Mouse (Mus musculus) neural tube, embryonic 15.5 days (tissue): ENCODE results near the gene Cnpy3. TPM values are rescaled to one million over a fixed set of nuclear protein-coding genes. Genes with fewer than 3 reads are reported as not detected.

Source experiments
- ATAC-seq: fragments of 200-750 bp; cut with Nextera tagmentation; 2 replicates; pipeline ENCODE4 v1.8.0; 2017; ENCODE audit warnings: mild to moderate bottlenecking, moderate TSS enrichment, moderate library complexity; ENCODE audit not compliant: low FRiP score
- H3K27ac ChIP-seq: fragments of 300-500 bp; sonication (generic); replicated peaks from 2 replicates; pipeline ENCODE4 v1.5.1; 2015; ENCODE audit warnings: mild to moderate bottlenecking, inconsistent platforms
- H3K27me3 ChIP-seq: fragments of 300-500 bp; sonication (generic); replicated peaks from 2 replicates; pipeline ENCODE4 v1.6.1; 2015; ENCODE audit warnings: inconsistent platforms
- H3K36me3 ChIP-seq: fragments of 300-500 bp; sonication (generic); 2 replicates; pipeline ENCODE4 v1.6.1; 2015; ENCODE audit warnings: inconsistent platforms
- H3K4me1 ChIP-seq: fragments of 300-500 bp; sonication (generic); 2 replicates; pipeline ENCODE4 v1.6.1; 2015; ENCODE audit warnings: inconsistent platforms
- H3K4me2 ChIP-seq: fragments of 300-500 bp; sonication (generic); 2 replicates; pipeline ENCODE4 v1.6.1; 2015; ENCODE audit warnings: inconsistent platforms, mild to moderate bottlenecking, moderate library complexity
- H3K4me3 ChIP-seq: fragments of 300-500 bp; sonication (generic); replicated peaks from 2 replicates; pipeline ENCODE4 v1.5.1; 2015; ENCODE audit warnings: mild to moderate bottlenecking, inconsistent platforms
- H3K9ac ChIP-seq: fragments of 300-500 bp; sonication (generic); replicated peaks from 2 replicates; pipeline ENCODE4 v1.6.1; 2015; ENCODE audit warnings: mild to moderate bottlenecking, inconsistent platforms
- H3K9me3 ChIP-seq: fragments of 300-500 bp; sonication (generic); replicated peaks from 2 replicates; pipeline ENCODE4 v1.6.1; 2016; ENCODE audit warnings: inconsistent platforms
- WGBS: fragments of 180-500 bp; shearing (Covaris S2); methylation state at CpG from one replicate; pipeline ENCODE4 v1.1.7; 2015; ENCODE audit warnings: mixed read lengths; 5-methylcytosine and 5-hydroxymethylcytosine counted together
- polyA plus RNA-seq: library from polyadenylated mRNA; unstranded; fragments of >200 nt; fragmentation: Nextera tagmentation; extraction: Ambion mirVana; gene quantifications from 2 replicates; pipeline ENCODE4 v1.2.1, GENCODE M21; 2015

Cnpy3 gene
- polyA plus RNA-seq, 1 experiment from 2014 or later, result 72.2 TPM

- no peak within 1 kb of the TSS for H3K9ac ChIP-seq
- 18% methylated on average over 24 of the region's 24 CpGs for WGBS
- ATAC-seq, result no peak
Observed at GRCm38 (mm10) chr17:46728904-46729318, 23.1 kb downstream of the Cnpy3 start, which contains the start of gene Gnmt. TSS of gene Gnmt (minus strand) at chr17:46729168.

GRCm38 (mm10) chr17:46728496-46728895 lies 23.5 kb downstream of the Cnpy3 start:
- peak overlapping the region; percentile 13; the same call in 1 of the 2 replicates for H3K4me2 ChIP-seq
- peaks cover 7% of the 10 kb centered on the region for H3K27me3 ChIP-seq
- 0 out of 2 replicates have a peak, but pooled peaks cover 11% of the 10 kb centered on the region for H3K36me3 ChIP-seq
- H3K4me3 ChIP-seq, result no peak overlapping the region
- H3K9me3 ChIP-seq, result no peaks in the 10 kb centered on the region
- 47% methylated on average over 11 of the region's 11 CpGs for WGBS
- no peaks in the 10 kb centered on the region for H3K4me1 ChIP-seq
- H3K9ac ChIP-seq, result no peak overlapping the region
- no peak for ATAC-seq
- no peak overlapping the region for H3K27ac ChIP-seq

More at GRCm38 (mm10) chr17:46728904-46729318, 23.1 kb downstream of the Cnpy3 start, which contains the start of gene Gnmt:
- Histone ChIP-seq H3K9me3 (no peaks in the 10 kb centered on the region), H3K27ac (no peak within 1 kb of the TSS), H3K4me3 (no peak within 1 kb of the TSS), H3K27me3 (peaks cover 7% of the 10 kb centered on the region), H3K4me1 (no peaks in the 10 kb centered on the region), H3K4me2 (peak within 1 kb of the TSS; percentile 13; the same call in 1 of the 2 replicates), H3K36me3 (0 out of 2 replicates have a peak, but pooled peaks cover 7% of the 10 kb centered on the region)

GRCm38 (mm10) chr17:46728021-46728420 lies 24.0 kb downstream of the Cnpy3 start:
- WGBS, result 43% methylated on average over 6 of the region's 6 CpGs
- H3K9me3 ChIP-seq, result no peaks in the 10 kb centered on the region
- H3K27me3 ChIP-seq, result peaks cover 7% of the 10 kb centered on the region
- no peak overlapping the region for H3K9ac ChIP-seq
- no peak for ATAC-seq
- H3K27ac ChIP-seq, result no peak overlapping the region
- H3K36me3 ChIP-seq, result 0 out of 2 replicates have a peak, but pooled peaks cover 12% of the 10 kb centered on the region
- H3K4me3 ChIP-seq, result no peak overlapping the region
- no peaks in the 10 kb centered on the region for H3K4me1 ChIP-seq
- H3K4me2 ChIP-seq, result no peak overlapping the region

DNA sequence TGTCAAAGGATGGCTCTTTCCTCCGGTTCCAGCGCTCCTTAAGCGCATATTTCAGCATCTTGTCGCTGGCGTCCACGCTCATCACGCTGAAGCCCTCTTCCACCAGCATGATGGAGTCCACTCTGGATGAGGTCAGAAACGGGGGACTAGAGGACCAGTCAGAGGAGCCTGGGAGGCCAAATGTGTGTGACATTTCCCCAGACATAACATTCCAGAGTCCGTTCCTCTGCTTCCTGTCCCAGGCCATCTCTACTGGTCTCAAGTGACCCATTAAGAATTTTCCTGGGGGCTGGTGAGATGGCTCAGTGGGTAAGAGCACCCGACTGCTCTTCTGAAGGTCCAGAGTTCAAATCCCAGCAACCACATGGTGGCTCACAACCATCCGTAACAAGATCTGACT lies 24.7 kb downstream of the Cnpy3 start:
- WGBS, result 88% methylated on average over 11 of the region's 11 CpGs

DNA sequence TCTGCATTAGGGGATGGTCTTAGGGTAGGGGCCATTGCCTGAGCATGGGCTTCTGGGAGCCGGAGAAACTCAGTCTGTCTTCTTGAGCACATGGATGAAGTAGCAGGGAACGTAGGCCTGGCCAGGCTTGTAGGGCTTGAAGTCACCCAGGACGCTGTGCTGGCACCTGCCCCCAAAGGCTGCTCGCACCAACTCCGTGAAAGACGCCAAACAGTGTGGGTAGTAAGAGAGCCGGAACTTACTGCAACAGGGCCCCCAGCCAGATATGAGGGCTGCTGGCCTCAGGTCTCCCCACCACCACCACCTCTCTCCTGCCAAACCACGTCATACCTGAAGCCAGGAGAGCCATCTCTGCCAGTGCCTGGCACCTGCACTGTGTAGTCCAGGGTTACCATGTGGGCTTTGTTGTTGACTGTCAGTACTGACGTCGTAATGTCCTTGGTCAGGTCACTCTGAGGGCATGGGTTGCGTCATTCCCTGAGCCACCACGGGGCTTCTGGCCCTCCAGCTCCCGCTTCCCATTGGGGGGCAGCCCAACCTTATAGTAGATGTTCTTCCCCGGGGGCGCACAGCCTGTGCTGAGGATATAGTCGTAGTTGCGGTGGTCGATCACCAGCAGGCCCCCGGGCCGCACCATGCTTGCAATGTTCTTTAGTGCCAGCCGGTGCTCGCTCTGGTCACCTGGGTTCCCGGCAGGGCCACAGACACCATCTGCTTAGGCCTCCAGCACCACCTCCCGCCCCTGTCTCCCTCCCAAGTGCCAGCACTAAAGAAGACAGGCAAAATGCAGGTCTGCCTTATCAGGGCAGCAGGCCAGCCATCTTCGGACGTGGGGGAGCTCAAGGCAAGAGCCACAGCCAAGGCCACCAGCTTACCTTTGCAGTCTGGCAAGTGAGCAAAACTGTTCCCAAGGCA lies 26.0 kb downstream of the Cnpy3 start:
- no peak for ATAC-seq
- peaks cover 23% of the 10 kb centered on the region; the same call in 1 of the 2 replicates for H3K36me3 ChIP-seq
- 92% methylated on average over 26 of the region's 26 CpGs for whole genome bisulfite sequencing
- H3K27ac ChIP-seq, result no peak overlapping the region
- H3K9me3 ChIP-seq, result no peaks in the 10 kb centered on the region
- H3K27me3 ChIP-seq, result peaks cover 7% of the 10 kb centered on the region
- H3K4me2 ChIP-seq, result no peak overlapping the region
- H3K4me1 ChIP-seq, result no peaks in the 10 kb centered on the region
- no peak overlapping the region for H3K9ac ChIP-seq
- H3K4me3 ChIP-seq, result no peak overlapping the region

More for the DNA sequence above, 24.7 kb downstream of the Cnpy3 start:
- Histone ChIP-seq H3K4me2 (no peak overlapping the region), H3K27ac (no peak overlapping the region), H3K36me3 (peaks cover 13% of the 10 kb centered on the region; the same call in 1 of the 2 replicates), H3K4me3 (no peak overlapping the region), H3K27me3 (peaks cover 7% of the 10 kb centered on the region), H3K4me1 (no peaks in the 10 kb centered on the region), H3K9ac (no peak overlapping the region), H3K9me3 (no peaks in the 10 kb centered on the region)
- no peak for ATAC-seq

GRCm38 (mm10) chr17:46725273-46725672 lies 26.7 kb downstream of the Cnpy3 start:
- H3K4me2 ChIP-seq, result no peak overlapping the region
- H3K9me3 ChIP-seq, result no peaks in the 10 kb centered on the region
- 41% methylated on average over 9 of the region's 9 CpGs for WGBS
- H3K9ac ChIP-seq, result no peak overlapping the region
- H3K27me3 ChIP-seq, result peaks cover 7% of the 10 kb centered on the region
- no peak overlapping the region for H3K27ac ChIP-seq
- peaks cover 30% of the 10 kb centered on the region for H3K36me3 ChIP-seq
- no peak; the same call in 1 of the 2 replicates for ATAC-seq
- no peak overlapping the region for H3K4me3 ChIP-seq
- H3K4me1 ChIP-seq, result no peaks in the 10 kb centered on the region

GRCm38 (mm10) chr17:46724477-46725084 lies 27.4 kb downstream of the Cnpy3 start:
- H3K4me3 ChIP-seq, result no peak overlapping the region
- no peak overlapping the region for H3K9ac ChIP-seq
- H3K27me3 ChIP-seq, result peaks cover 7% of the 10 kb centered on the region
- no peaks in the 10 kb centered on the region for H3K9me3 ChIP-seq
- no peak overlapping the region for H3K27ac ChIP-seq
- H3K36me3 ChIP-seq, result peaks cover 31% of the 10 kb centered on the region
- H3K4me2 ChIP-seq, result no peak overlapping the region
- 89% methylated on average over 14 of the region's 20 CpGs for WGBS
- H3K4me1 ChIP-seq, result no peaks in the 10 kb centered on the region
- ATAC-seq, result no peak

DNA sequence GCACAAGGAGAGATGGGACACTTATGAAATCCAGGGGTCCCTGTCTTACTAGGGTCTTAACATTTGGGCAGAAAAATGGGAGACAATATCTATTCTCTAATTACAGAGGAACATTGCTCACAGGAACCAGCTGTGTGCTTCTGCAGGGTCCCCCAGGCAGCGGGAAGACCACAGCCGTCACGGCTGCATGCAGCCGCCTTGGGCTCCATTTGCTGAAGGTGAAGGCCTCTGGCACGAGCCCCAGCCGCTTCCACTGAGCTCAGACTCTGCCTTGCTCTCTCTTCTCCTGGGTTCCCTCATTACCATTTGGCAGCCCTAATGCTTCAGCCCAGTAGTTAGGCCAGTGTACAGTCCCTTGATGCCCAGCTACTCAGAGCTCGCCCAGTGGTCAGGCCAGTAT lies 30.9 kb downstream of the Cnpy3 start:
- Histone ChIP-seq H3K4me2 (no peak overlapping the region), H3K4me1 (no peaks in the 10 kb centered on the region), H3K27ac (no peak overlapping the region), H3K9me3 (no peaks in the 10 kb centered on the region), H3K4me3 (no peak overlapping the region), H3K27me3 (no peaks in the 10 kb centered on the region), H3K9ac (no peak overlapping the region), H3K36me3 (peaks cover 42% of the 10 kb centered on the region)
- 88% methylated on average over 7 of the region's 7 CpGs for WGBS
- ATAC-seq, result no peak

DNA sequence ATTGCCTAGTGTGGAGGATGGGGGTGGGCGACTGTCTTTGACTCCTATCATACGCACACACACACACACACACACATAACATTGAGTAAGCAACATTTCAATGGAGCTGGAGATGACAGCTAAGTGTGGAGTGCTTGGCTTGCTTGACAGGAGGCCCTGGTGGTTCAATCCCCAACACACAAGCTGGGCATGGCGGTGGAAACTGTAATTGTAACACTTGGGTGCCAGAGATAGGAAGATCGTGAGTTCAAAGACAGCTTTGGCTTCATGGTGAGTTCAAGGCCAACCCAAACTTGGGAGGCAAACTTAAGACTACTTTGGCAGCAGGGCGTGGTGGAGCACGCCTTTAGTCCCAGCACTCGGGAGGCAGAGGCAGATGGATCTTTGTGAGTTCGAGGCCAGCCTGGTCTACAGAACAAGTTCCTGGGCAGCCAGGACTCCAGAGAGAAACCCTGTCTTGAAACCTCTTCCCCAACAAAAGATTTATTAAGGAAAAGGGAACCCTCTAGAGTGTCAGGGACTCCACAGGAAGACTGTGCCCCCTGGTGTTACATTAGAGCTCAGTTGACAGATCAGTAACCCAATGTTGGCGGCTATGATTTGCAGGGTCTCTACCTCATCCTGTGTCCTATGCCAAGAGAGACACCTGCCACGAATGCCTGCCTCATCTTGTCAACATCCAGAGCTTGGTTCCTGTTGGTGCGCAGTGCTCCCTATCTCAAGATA lies 37.1 kb downstream of the Cnpy3 start:
- no peak overlapping the region for H3K4me3 ChIP-seq
- ATAC-seq, result no peak
- H3K9ac ChIP-seq, result no peak overlapping the region
- peaks cover 23% of the 10 kb centered on the region for H3K4me1 ChIP-seq
- H3K4me2 ChIP-seq, result no peak overlapping the region
- H3K9me3 ChIP-seq, result no peaks in the 10 kb centered on the region
- peaks cover 35% of the 10 kb centered on the region for H3K36me3 ChIP-seq
- H3K27ac ChIP-seq, result no peak overlapping the region
- H3K27me3 ChIP-seq, result no peaks in the 10 kb centered on the region
- 96% methylated on average over 11 of the region's 11 CpGs for WGBS

GRCm38 (mm10) chr17:46713849-46714248 lies 38.2 kb downstream of the Cnpy3 start:
- H3K9ac ChIP-seq, result no peak overlapping the region
- H3K27ac ChIP-seq, result no peak overlapping the region
- ATAC-seq, result no peak
- no peaks in the 10 kb centered on the region for H3K27me3 ChIP-seq
- no peaks in the 10 kb centered on the region for H3K9me3 ChIP-seq
- no peak overlapping the region for H3K4me3 ChIP-seq
- no peak overlapping the region for H3K4me2 ChIP-seq
- WGBS, result 89% methylated on average over 9 of the region's 9 CpGs
- peaks cover 23% of the 10 kb centered on the region for H3K4me1 ChIP-seq
- H3K36me3 ChIP-seq, result peaks cover 35% of the 10 kb centered on the region

DNA sequence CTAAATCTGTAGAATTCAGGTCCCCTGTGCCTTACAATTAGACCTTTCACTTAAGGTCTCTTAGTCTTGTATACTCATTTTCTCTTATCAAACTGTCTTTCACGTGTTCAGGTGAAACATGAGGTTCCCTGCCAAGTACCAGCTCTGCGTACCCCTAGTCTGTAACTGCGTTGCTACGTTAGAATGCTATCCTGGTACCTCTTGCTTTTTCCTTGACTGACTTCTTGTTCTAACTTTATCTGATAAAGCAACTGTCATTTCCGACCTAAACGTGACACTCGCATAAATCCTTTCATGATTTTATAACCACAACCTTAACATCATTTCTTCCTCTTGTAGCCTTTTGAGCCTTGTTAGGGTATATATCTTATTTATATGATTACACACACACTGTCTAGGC lies 39.6 kb downstream of the Cnpy3 start:
- Histone ChIP-seq H3K4me2 (peak overlapping the region; percentile 86), H3K4me3 (peak overlapping the region; percentile 67), H3K9ac (peak overlapping the region; percentile 76), H3K27me3 (no peaks in the 10 kb centered on the region), H3K36me3 (peaks cover 35% of the 10 kb centered on the region), H3K9me3 (no peaks in the 10 kb centered on the region), H3K4me1 (peaks cover 23% of the 10 kb centered on the region), H3K27ac (no peak overlapping the region)
- no peak for ATAC-seq
- 81% methylated on average over 7 of the region's 7 CpGs for WGBS
